Mouse (Mus musculus) embryo, embryonic 10.5 days (tissue): ENCODE results near the gene Tmem120b.

Source experiments
- DNase-seq: peaks from one replicate; pipeline ENCODE4 v3.0.0-alpha.2; 2015; ENCODE audit warnings: low spot score

Tmem120b gene

DNA sequence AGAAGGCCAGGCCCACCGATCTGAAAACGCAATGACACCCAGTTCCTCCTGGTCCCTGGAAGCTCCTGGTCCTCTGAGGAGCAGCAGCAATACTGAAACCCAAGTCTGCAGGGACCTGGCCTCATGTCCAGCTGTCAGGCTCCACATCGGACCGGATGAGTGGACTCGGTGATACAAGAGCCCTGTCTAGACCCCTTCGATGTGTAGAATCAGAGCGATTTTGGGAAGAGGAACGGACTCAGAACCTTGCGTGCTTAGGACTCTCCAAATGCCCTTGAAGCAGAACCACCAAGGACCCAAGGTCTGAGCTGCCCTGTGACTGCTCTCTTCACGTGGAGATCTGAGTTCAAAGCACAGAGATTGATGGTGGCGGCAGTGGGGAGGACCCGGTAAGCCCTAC lies at the start of gene Tmem120b:
Gene Tmem120b (plus strand): TSS at position 301 of the 400 bp plus-strand sequence.
- no peak for DNase-seq

DNA sequence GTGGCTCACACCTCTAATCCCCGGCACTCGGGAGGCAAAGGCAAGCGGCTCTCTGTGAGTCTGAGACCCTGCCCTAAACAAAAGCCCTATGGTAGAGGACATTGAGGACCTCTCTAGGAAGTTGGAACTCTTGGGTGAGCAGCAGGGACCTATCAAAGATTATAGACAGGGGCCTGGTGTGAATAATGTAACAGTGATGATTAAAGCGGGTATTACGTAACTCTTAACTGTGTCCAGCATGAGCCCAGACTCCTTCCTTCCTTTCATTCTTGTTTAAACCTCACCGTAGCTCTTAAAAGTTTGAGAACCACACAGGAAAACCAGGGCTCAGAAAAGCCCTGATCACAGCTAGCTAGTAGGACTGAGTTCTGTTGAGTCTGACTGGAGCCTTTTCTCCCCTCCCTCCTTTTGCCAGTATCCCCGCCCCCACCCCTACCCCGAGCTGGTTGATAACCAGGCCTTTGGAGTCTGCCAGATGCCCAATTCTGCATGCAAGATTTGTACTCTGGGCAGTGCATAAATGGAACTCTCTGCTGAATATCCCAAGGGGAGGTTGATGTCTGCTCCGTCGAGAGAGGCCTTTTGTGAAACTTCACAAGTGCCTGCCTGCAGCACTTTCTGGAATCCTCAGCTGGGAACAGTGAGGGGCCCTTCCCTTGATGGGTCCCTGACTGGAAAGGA lies 48.7 kb upstream of the Tmem120b start:
- no peak for DNase-seq

DNA sequence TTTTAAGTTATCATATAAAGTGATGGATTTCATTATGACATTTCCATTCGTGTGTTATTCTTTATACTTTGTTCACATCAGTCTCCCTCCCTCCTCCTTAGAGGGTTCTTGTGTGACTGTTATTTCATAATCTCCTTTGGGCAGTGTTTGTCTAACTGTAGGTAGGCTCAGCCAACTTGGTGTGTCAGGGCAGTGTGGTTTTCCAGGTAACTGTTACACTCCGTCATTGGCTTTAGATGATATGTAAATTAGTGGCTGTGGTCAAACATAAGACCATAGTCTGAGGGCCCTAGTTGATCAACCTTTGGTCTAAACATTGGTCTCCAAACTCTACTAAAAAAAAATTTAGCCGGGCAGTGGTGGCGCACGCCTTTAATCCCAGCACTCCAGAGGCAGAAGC lies 47.8 kb upstream of the Tmem120b start:
- no peak for DNase-seq

DNA sequence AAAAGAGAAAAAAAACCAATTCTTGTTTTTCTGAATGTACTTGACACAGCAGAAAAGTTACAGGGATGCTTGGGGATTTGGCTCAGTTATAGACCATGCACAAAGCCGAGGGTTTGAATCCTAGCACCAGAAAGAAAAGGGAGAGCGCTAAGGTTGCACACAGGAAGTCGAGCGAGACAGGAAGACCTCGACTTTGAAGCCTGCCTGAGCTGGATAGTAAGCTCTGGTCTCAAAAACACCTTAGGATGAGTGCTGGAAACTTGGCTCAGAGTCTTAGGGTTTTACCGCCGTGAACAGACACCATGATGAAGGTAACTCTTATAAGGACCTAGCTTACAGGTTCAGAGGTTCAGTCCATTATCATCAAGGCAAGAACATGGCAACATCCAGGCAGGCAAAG lies 46.8 kb upstream of the Tmem120b start:
- no peak for DNase-seq

DNA sequence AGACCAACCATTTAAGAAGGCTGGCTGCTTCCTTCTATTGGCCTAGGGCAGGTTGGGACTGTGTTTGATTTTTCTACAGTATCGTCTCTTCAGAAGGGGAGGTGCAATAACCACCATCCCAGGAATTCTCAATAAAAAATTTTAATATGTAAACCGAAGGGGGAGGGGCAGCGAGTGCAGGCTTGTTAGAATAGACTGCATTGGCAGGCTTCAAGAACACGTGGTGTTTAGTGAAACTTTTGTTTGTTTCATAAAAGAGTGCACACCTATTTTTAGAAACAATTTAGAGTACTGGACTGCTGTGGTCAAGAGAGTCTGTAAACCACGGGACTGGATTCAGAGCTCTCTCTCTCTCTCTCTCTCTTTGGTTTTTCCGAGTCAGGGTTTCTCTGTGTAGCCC lies 45.2 kb upstream of the Tmem120b start:
- no peak for DNase-seq

DNA sequence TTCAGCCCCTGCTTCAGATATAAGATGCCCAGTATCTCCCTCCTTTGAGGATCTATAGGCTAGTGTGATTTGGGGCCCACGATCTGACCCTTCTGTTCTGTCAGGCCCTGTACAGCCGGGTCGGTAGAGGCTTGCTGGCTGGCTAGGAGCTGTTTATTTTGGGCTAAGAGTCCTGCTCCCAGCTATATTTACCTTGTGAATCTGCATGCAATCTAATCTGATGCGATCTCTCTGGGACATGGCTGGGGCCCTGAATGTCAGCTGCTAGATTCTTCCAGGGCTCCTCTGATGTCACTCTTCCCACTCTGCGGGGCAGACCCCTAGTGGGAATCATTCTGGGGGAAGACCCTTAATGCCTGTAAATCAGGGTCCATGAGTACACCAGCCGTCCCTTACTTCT lies 43.9 kb upstream of the Tmem120b start:
- DNase-seq, result no peak

DNA sequence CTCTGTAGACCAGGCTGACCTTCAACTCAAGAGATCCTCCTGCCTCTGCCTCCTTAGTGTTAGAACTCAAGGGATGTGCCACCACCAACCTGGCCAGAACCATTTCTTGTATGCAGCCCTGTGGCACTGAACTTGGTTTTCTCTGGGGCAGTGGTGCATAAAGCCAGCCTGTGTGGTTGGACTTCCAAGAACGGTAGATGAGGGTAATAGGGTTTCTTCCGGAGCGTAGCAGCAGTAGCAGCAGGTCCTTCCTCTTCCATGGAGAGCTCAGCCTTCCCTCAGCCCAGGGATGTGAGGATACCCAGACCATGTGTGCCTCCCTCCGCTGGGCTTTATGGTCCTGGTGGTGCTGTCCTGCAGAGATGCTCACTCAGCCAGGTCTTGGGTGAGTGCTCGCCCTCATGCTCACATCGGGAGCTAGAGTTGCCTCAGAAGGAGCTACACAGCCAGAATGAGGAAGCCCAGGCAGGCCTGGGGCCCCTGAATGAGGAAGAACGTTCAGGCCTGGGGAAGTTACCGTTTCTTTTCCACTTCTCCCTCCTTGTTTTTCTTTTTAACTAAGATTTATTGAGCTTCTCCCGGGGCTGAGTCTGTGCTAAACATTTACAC lies 43.1 kb upstream of the Tmem120b start:
- DNase-seq, result no peak

DNA sequence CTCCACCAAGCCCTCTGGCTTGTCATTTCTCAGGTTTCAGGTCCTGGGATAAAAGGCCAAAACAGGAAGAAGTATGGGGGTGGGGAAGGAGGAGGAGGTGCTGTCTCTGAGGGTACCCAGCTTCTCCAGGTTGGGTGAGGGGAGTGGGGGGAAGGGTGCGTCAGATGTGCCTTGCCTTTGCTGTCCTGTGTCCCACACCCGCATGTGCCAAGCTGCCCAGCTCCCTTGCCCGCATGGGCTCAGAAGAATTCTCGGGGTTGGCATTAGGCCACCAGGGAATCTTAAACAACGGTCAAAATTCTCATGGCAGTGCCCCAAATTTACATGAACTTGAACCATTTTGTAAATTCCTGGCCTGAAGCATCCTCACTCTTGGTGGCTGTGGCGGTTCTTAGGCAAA lies 41.8 kb upstream of the Tmem120b start:
- DNase-seq, result no peak

DNA sequence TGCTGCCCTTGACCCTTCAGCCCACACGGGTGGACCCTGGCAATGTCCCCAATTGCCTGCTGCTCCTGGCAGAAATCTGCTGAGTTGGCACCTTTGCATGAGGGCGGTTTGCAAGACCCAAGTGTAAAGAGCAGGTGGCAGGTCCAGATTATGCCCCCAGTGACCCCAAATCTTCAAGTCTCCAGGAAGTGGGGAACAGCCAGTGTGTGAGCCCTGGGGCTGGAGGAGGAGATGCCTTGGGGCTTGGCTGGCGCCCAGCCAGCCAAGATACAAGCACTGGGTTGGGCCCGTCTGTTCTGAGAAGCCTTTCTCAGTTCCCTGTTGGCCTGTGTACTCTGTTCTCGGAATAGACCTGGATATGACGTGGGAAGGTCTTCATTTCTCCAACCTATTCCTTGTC lies 40.8 kb upstream of the Tmem120b start:
- no peak for DNase-seq

DNA sequence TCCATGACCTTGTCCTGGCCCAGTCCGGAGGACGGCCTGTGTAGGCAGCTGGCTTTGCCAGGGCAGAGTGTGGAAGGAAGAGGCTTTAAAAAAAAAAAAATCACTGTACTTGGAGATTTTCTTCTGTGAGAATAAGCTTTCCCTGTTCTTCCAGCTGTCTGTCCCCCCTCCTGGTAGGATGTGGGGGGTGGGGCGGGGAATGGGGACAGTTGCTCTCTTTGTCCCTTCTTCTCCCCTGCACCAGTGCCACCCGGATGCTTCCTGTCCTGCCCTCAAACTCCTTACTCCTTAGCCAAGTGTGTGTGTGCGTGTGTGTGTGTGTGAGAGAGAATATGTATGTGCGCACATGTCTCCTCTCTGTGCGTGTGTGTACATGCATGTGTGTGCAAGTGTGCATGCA lies 38.5 kb upstream of the Tmem120b start:
- DNase-seq, result no peak

DNA sequence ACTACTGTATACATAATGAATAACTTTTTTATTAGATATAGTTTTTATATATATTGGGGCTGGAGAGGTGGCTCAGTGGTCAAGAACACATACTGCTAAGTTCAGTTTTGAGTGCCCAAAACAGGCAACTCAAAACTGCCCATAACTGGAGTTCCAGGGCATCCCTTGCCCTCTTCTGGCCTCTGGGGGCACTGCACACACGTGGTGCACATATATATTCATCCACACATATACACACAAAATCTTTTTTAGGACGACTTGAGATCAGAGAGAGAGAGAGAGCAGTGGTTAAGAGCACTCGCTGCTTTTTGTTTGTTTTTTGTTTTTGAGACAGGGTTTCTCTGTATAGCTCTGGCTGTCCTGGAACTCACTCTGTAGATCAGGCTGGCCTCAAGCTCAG lies 36.9 kb upstream of the Tmem120b start:
- DNase-seq, result no peak

DNA sequence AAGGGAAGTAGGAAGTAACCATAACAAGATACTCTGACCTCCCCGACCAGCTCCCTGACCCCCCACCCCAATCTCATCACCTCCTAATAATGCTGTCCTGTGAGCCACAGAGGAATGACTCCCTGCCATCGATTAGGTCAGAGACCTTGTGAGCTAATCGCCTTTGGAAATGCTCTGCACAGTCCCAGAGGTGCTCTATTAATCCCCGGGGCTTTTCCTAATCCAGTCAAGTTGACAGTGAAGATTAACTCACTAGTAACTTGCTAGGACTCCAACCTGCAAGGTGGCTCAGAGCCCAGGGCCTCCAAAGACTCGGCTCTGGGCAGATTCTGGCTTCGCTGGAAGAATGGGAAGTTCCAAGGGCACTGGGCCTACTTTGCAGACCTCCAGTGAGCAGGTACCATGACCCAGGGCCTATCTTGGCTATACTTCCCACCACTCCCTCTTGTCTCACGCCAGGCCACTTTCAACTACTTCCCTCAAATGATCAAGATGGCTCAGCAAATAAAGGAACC lies 34.5 kb upstream of the Tmem120b start:
- DNase-seq, result no peak

DNA sequence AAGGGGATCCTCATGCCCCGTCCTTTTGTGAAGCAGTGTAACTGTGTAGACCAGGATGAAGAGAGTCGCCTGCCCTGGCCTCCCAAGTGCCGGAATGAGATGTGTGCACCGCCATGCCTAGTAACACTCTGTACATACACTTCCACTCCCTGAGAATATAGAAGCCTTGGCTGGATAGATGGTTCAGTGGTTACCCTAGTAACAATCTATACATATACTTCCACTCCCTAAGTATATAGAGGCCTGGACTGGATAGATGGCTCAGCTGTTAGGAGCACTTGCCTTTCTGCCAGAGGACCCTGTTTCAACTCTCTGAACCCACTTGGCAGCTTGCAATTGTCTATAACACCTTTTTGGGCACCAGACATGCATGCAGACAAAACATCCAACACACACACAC lies 33.1 kb upstream of the Tmem120b start:
- no peak for DNase-seq

DNA sequence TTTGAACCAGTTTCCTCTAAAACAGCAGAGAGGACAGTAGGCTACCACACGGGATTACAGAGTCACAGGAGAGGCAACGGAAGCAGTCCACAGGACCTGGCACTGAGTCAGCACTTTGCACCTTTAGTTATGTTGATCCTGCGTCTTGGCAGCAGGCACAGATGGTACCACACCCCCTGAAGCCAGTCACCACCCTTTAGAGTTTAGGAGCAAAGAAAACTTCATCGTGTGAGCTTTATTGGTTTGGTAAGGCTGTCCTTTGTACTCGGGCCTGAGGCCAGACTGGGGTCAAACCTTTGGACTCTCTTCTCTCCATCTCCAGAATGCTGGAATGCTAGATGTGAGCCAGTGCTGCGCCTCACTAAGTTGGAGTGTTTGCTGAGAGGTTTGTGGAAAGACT lies 32.7 kb upstream of the Tmem120b start:
- DNase-seq, result peak; percentile 21

DNA sequence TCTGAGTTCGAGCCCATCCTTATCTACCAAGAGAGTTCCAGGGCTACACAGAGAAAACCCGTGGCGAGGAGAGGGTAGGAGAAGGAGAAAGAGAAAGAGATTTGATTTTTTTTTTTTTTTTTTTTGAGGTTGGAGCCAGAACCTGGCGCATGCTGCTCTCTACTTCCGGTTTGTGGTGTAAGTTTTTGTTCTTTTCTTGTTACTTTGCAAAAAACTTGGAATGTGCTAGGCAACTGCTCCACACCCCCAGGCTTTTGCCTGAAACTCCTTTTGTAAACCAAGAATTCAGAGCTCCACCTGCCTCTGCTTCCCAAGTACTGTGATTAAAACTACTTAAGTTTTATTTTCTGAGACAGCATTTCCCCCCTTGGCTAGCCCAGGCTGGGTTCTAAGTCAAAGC lies 30.1 kb upstream of the Tmem120b start:
- DNase-seq, result no peak

DNA sequence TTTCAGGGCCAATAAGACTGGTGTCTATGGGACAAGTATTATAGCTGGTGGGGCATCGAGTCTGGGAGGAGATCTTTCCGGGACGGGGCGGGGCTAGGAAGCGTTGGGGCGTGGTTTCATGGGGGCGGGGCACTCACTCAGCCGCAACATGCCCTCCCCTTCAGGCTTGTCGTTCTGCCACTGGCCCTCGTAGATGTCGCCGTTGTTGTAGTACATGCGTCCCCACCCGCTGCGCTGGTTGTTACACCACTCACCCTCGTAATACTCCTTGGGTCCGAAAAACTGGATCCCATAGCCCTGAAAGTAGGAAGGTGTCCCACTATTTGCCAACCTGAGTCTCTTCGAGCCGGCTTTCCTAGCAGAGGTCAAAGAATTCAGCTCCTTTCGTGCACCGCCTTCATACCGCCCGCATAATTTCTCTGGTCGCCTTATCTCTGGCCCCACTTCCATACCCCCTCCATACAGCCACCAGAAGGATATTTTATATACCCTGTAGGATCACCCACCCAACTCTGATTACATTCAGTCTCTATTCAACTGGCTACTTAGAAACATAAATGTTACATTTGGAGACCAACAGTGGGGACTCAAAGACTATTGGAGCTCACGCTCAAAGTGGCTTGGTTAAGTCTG lies 29.0 kb upstream of the Tmem120b start:
- DNase-seq, result peak; percentile 75

DNA sequence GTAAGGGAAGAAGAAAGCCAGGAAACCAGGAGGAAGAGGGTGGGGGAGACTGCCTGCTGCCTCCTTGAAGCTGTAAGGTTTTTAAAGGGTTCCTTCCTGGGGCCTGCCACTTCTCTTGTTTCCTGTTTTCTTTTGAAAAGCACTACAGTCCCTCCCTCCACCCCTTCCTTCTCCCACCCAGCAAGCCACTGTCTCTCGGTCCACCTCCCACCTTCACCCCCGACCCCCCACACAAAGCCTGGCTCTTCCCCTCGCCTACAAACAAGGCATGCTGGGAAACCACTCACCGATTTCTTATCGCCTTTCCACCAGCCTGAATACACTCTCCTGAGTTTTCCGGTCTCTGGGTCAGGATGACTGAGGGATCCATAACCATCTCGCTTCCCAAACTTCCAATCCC lies 27.4 kb upstream of the Tmem120b start:
- DNase-seq, result no peak

DNA sequence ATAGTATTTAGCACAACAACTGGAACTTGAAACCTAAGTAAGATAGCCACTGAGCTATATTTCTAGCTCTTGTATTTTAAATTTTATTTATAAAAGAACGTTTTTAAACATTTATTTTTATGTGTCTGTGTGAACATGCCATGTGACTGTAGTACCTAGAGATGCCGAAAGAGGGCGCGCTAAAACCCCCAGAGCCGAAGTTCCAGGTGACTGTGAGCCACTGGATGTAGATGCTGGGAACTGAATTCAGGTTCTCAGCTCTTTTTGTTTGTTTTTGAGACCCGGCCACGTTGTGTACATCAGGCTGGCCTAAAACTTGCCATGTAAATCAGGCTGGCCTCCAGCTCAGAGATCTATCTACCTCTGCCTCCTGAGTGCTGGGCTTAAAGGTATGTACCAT lies 24.4 kb upstream of the Tmem120b start:
- peak; percentile 50 for DNase-seq

DNA sequence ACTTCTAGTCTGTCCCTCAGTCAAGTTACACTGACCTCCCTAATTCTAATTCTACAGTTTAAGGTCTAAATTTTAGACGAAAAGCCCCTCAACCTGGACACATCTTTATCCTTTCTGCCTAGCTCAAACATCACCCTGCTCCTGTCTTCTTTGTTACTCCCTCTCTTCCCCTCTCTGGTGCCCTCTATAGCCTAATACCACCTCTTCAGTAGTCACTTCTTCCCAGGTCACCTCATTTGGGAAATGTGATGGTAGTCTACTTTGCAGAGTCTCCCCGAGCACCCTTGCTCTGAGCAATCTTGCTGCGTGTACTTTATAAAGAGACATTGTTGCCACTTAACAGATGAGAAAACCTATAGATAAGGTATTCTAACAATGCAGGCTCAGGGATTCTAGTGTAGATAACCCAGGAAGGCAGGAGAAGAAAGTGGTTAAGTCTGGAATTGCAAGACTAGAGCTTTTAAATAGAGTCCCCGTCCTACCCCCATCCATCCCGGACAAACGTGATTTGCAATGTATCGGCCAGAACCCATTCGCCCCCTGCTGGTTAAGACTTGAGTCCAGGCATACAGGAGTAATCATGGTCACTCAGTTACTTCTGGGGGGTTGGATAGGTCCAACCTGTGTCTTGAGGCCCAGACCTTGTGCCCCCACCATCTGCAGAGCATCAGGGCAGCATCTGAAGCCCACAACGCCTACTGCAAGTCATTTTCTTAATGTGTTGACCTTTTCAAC lies 22.5 kb upstream of the Tmem120b start:
- DNase-seq, result peak; percentile 85

DNA sequence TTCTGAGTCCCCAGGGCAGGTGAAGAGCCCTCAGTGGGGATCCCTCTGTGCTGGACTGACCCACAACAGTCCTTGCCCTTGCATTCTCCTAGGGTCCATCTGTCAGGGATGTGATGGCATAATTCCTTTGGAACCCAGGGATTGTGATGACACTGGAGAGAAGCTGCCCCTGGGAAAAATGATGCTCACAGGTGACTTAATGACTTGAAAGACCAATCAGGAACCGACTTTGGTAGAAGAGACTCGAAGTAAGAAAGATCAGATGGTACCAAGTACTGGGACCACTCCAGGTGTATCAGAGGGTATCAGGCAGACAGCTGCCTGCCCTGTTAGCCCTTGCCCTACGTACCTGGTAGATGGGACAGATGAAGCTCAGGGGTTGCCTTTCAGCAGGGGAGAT lies 21.3 kb upstream of the Tmem120b start, which contains the start of gene Morn3:
Gene Morn3 (minus strand): TSS at position 101 of the 400 bp plus-strand sequence.
- DNase-seq, result no peak

DNA sequence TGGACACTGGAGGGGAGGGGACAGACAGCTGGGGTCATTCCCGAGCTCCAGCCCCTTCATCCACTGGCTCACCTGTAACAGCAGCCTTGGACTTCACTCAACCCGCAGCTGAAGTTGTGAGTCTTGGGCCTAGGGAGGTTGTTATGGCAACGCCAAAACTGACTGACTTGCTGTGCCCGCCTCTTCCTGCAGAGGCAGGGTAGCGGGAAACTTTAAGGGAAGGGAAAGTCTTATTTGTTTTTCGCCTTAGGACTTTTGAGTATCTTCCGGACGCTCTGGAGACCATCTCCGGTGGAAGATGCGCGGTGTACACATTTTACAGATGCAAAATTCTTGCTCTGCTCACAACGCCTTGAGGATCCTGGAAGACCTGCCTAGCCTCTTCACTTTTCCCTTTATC lies 18.9 kb upstream of the Tmem120b start:
- peak; percentile 87 for DNase-seq

DNA sequence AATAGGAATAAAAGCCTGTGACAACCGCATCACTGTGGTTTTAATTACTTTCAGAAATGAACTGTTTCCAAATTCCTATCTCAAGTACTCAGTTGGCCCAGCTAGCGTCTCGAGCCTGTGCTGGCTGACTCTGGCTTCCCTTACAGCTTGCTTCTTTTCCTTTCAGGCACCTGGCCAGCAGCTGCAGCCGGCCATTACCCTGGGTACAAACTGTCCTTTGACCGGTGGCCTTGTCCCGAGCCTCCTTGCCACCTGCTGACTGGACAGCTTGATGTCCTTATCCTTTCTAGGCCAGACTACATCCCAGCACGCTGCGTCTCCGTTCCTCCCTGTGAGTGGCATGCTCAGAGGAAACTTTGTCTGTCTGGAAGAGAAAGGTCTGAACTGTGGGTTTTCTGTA lies 17.3 kb upstream of the Tmem120b start:
- no peak for DNase-seq

DNA sequence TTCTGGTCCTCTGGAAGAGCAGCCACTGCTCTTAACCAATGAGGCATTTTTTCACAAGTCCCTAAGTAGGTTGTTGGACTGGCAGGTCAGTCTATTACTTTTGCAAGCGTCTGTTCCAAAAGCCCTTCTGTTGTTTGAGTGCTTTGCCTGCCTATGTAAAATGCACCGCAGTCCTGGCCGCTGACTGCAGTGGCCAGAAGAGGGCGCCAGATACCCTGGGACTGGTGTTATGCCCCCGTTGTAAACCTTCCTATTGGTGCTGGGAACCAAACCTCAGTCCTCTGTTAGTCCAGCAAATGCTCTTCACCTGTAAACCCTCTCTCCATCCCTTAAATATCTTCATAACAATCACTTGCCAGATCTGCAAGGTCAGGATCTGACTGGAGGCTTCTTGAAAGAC lies 16.5 kb upstream of the Tmem120b start:
- no peak for DNase-seq
